Mouse (Mus musculus) stomach, postnatal 0 days (tissue): ENCODE measurements at regions not wholly inside any gene's neighbourhood (a gene's known extent, or its start where the extent isn't known, plus 50 kb on each side); places are given as distances from the start of the nearest gene placed in this dataset.

Source experiments
- ATAC-seq: fragments of 200-750 bp; cut with Nextera tagmentation; 2 replicates; pipeline ENCODE4 v1.8.0; 2017; ENCODE audit not compliant: low FRiP score, low TSS enrichment
- DNase-seq: peaks from one replicate; pipeline ENCODE4 v3.0.0-alpha.2; 2016; ENCODE audit warnings: low spot score
- H3K27ac ChIP-seq: fragments of 300-500 bp; sonication (generic); replicated peaks from 2 replicates; pipeline ENCODE4 v1.5.1; 2014; ENCODE audit warnings: mild to moderate bottlenecking, control low read depth
- H3K27me3 ChIP-seq: fragments of 300-500 bp; sonication (generic); 2 replicates; pipeline ENCODE4 v1.6.1; 2014; ENCODE audit warnings: low read length; ENCODE audit not compliant: control insufficient read depth, insufficient read depth
- H3K36me3 ChIP-seq: fragments of 300-500 bp; sonication (generic); 2 replicates; pipeline ENCODE4 v1.6.1; 2014; ENCODE audit warnings: low read length, mixed read lengths; ENCODE audit not compliant: control insufficient read depth, insufficient read depth
- H3K4me1 ChIP-seq: fragments of 300-500 bp; sonication (generic); replicated peaks from 2 replicates; pipeline ENCODE4 v1.6.1; 2014; ENCODE audit warnings: antibody characterized with exemption; ENCODE audit not compliant: control insufficient read depth, insufficient read depth
- H3K4me2 ChIP-seq: fragments of 300-500 bp; sonication (generic); replicated peaks from 2 replicates; pipeline ENCODE4 v1.6.1; 2014; ENCODE audit warnings: low read depth, mild to moderate bottlenecking, control low read depth, moderate library complexity
- H3K4me3 ChIP-seq: fragments of 300-500 bp; sonication (generic); 2 replicates; pipeline ENCODE4 v1.5.1; 2014; ENCODE audit warnings: low read depth, low read length, control low read depth
- H3K9ac ChIP-seq: fragments of 300-500 bp; sonication (generic); 2 replicates; pipeline ENCODE4 v1.6.1; 2014; ENCODE audit warnings: mild to moderate bottlenecking, low read length, control low read depth, mixed read lengths
- H3K9me3 ChIP-seq: fragments of 300-500 bp; sonication (generic); 2 replicates; pipeline ENCODE4 v1.6.1; 2016; ENCODE audit warnings: low read length; ENCODE audit not compliant: control insufficient read depth
- CTCF ChIP-seq: IDR thresholded peaks from 2 replicates; pipeline ENCODE4 v1.5.1; 2016; ENCODE audit warnings: antibody characterized with exemption, low read depth, mild to moderate bottlenecking, moderate library complexity
- EP300 ChIP-seq: optimal IDR thresholded peaks from 2 replicates; pipeline ENCODE3; 2016; ENCODE audit warnings: antibody characterized with exemption
- WGBS: fragments of 180-500 bp; shearing (Covaris S2); extraction: QIAGEN DNeasy Blood & Tissue Kit; methylation state at CpG from one replicate; pipeline ENCODE4 v1.1.7; 2014; 5-methylcytosine and 5-hydroxymethylcytosine counted together

DNA sequence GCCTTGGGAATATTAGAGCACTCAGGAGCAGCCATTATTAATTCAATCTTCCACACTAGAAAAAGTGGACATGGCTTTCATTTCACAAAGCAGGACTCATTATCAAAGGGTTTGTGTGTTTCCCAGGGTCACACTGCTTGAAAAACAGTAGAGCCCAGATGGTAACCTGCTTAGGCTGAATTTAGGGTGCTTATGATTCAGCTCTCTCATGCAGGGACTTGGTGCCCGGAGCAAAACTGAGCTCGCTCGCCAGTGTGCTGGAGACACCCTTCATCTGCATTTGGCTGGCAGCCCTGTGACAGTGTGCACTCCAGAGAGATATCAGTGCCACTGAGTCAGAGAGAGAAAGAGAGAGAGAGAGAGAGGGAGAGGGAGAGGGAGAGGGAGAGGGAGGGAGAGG, 308.0 kb upstream of the Fam19a5 start:
- TF ChIP-seq CTCF (no peak), EP300 (no peak)
- no peaks in the 10 kb centered on the region for H3K36me3 ChIP-seq
- WGBS: 82% methylated on average over 3 of the region's 3 CpGs
- ATAC-seq (no peak), DNase-seq (no peak)
- H3K27ac ChIP-seq: no peak overlapping the region
- no peak overlapping the region for H3K4me2 ChIP-seq
- no peak overlapping the region for H3K4me3 ChIP-seq
- no peaks in the 10 kb centered on the region for H3K4me1 ChIP-seq
- H3K27me3 ChIP-seq: no peaks in the 10 kb centered on the region
- no peaks in the 10 kb centered on the region for H3K9me3 ChIP-seq
- H3K9ac ChIP-seq: no peak overlapping the region

DNA sequence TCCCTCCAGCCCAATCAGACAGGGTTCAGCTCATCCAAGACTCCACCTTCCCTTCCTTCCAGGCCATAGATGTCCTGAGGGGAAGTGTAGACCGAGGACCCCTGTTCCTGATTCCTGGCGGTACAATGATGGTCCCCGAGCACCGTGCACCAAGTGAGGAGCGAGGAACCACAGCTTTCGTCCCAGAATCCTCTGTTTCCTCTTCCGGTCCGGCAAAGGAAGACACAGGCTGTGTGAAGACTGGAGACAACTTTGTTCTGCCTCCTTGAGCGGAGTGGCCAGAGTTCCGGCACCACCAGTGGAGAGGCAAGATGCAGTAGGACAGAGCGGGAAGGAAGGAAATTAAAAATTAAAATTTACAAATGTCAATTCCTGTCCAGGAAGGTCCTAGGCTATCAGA, 305.0 kb upstream of the Fam19a5 start:
- DNase-seq (no peak), ATAC-seq (no peak)
- no peaks in the 10 kb centered on the region for H3K4me1 ChIP-seq
- 92% methylated on average over 11 of the region's 11 CpGs for WGBS
- no peaks in the 10 kb centered on the region for H3K36me3 ChIP-seq
- no peak overlapping the region for H3K9ac ChIP-seq
- H3K9me3 ChIP-seq: no peaks in the 10 kb centered on the region
- TF ChIP-seq CTCF (no peak), EP300 (no peak)
- no peak overlapping the region for H3K4me3 ChIP-seq
- no peaks in the 10 kb centered on the region for H3K27me3 ChIP-seq
- no peak overlapping the region for H3K27ac ChIP-seq
- H3K4me2 ChIP-seq: no peak overlapping the region

DNA sequence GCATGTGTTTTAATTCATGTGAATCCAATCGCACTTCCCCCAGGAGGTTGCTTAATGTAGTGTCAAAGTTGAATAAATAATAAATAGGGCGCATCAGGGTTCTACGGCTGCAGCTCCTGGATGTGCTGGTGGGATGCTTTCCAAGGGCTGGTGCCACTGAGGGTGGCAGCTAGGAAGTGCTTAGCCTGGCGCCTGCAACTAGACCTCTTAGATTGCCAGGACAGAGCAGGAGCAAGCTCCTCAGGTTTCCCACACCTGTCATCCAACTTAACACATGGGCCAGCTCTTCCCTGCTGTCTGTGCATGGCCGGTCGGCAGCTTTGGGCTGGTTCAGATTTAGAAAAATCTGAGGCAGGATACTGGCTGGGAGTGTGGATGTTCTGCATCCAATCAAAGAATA, 282.6 kb upstream of the Fam19a5 start:
- Histone ChIP-seq H3K9me3 (no peaks in the 10 kb centered on the region), H3K27ac (no peak overlapping the region), H3K27me3 (no peaks in the 10 kb centered on the region), H3K36me3 (no peaks in the 10 kb centered on the region), H3K9ac (no peak overlapping the region), H3K4me1 (no peaks in the 10 kb centered on the region), H3K4me2 (no peak overlapping the region), H3K4me3 (no peak overlapping the region)
- WGBS: 79% methylated on average over 6 of the region's 6 CpGs
- no peak for DNase-seq
- no peak for ATAC-seq
- no peak for TF ChIP-seq EP300
- TF ChIP-seq CTCF: no peak

DNA sequence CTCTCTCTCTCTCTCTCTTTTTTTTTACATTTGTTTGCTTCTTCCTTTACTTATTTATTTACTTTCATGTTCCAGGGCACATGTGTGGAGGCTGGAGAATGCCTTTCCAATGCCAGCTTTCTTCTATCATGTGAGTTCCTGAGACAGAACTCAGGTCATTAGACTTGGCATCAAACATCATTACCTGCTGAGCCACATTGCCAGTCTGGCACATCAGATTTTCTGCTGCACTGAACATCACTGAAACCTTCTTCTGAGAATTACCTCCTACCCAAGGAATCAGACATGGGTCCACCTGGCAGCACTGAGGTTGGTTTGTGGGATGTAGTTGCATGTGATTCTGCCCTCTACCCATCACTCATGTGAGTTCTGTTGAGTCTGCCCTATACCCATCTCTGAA, 279.2 kb upstream of the Fam19a5 start:
- Histone ChIP-seq H3K4me2 (no peak overlapping the region), H3K4me3 (no peak overlapping the region), H3K4me1 (no peaks in the 10 kb centered on the region), H3K9me3 (no peaks in the 10 kb centered on the region), H3K36me3 (no peaks in the 10 kb centered on the region), H3K9ac (no peak overlapping the region), H3K27me3 (no peaks in the 10 kb centered on the region), H3K27ac (no peak overlapping the region)
- DNase-seq (no peak), ATAC-seq (no peak)
- no peak for TF ChIP-seq CTCF
- no peak for TF ChIP-seq EP300

DNA sequence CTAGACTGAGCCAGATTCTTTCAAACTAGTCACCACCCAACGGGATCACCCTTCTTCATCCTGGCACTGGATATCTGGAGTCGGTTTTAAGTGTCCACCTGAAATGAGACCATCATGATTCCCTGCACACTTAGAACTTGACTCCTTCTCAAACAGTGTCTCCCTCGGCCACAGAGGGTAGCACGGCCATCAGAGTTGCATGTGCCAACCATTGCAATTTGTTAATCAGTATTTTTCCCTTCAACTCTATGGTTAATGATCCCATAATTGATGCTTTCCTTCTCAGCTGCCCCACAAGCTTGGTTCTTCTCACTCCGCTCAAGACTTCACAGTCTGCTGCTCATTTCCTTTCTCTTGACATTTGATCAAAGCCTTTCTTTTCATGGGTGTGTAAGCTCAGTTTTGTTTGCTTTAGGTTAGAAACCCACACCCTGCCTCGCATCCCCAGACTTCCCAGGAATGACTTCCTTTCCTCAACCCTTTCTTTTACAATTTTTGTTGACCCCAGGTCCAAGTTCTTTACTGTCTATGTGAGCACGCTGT, 253.0 kb upstream of the Fam19a5 start:
- Histone ChIP-seq H3K4me3 (no peak overlapping the region), H3K4me2 (no peak overlapping the region), H3K4me1 (no peaks in the 10 kb centered on the region), H3K9ac (no peak overlapping the region), H3K36me3 (no peaks in the 10 kb centered on the region), H3K27ac (no peak overlapping the region), H3K27me3 (no peaks in the 10 kb centered on the region), H3K9me3 (no peaks in the 10 kb centered on the region)
- DNase-seq (no peak), ATAC-seq (no peak)
- WGBS: 70% methylated on average over 7 of the region's 7 CpGs
- TF ChIP-seq EP300: no peak
- no peak for TF ChIP-seq CTCF

DNA sequence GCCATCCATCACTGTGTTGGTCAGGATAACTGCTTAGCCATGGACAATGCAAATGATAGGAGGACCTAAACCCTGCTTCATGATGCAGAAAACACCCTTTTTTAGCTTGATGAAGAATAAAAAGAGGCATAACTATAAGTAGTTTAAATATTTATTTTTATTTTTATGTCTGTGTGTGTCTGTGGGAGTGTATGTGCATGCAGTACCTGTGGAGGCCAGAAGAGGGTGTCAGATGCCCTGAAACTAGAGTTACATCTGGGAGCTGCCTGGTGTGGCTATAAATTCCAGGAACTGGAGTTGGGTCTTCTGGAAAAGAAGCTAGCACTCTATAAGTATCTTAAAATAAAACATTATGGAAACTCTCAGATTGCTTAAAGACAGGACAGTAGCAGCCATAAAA, 224.2 kb upstream of the Fam19a5 start:
- no peaks in the 10 kb centered on the region; the same call in 1 of the 2 replicates for H3K9me3 ChIP-seq
- H3K4me2 ChIP-seq: no peak overlapping the region
- H3K9ac ChIP-seq: no peak overlapping the region
- H3K27me3 ChIP-seq: no peaks in the 10 kb centered on the region
- no peak overlapping the region for H3K4me3 ChIP-seq
- no peaks in the 10 kb centered on the region for H3K4me1 ChIP-seq
- ATAC-seq (no peak), DNase-seq (no peak)
- no peaks in the 10 kb centered on the region for H3K36me3 ChIP-seq
- TF ChIP-seq CTCF: peak; percentile 23; the same call in 1 of the 2 replicates
- no peak for TF ChIP-seq EP300
- no peak overlapping the region for H3K27ac ChIP-seq
